Mouse (Mus musculus): ENCODE measurements around the gene 9130213A22Rik. TPM values are rescaled to one million over a fixed set of nuclear protein-coding genes. Genes with fewer than 3 reads are reported as not detected.

The 9130213A22Rik gene
- polyA plus RNA-seq, 1 experiment from 2014 or later: 0.25 TPM

- no peak for ATAC-seq (replicated peaks; ENCODE audit: low FRiP score, low read depth)
- Histone ChIP-seq H3K4me3 (replicated peaks; ENCODE audit: low read depth, low read length) (no peak overlapping the region), H3K4me2 (ENCODE audit: low read length) (no peak overlapping the region), H3K27me3 (ENCODE audit: insufficient read depth, low read length) (no peaks in the 10 kb centered on the region), H3K9ac (ENCODE audit: low read depth, low read length) (no peak overlapping the region), H3K27ac (no peak overlapping the region), H3K9me3 (replicated peaks; ENCODE audit: low read length) (no peaks in the 10 kb centered on the region), H3K4me1 (replicated peaks; ENCODE audit: insufficient read depth, low read length) (no peaks in the 10 kb centered on the region), H3K36me3 (ENCODE audit: insufficient read depth, low read length) (no peaks in the 10 kb centered on the region)
- 91% methylated on average over 8 of the region's 8 CpGs for WGBS
- DNase-seq (ENCODE audit: low spot score): no peak
- no peak for TF ChIP-seq CTCF (IDR thresholded peaks at IDR 0.05; ENCODE audit: low read depth)
These were observed 41.5 kb downstream of the 9130213A22Rik start for GRCm38 (mm10) chr11:69080855-69081222.

- DNase-seq (ENCODE audit: low spot score) (peak; percentile 13), ATAC-seq (replicated peaks; ENCODE audit: low FRiP score, low read depth) (peak; percentile 36; the same call in 1 of the 2 replicates)
These were observed 42.1 kb downstream of the 9130213A22Rik start for GRCm38 (mm10) chr11:69080102-69080854.

GRCm38 (mm10) chr11:69078805-69079438 lies 43.5 kb downstream of the 9130213A22Rik start:
- peak overlapping the region; percentile 55; the same call in 1 of the 2 replicates for H3K27ac ChIP-seq
- TF ChIP-seq CTCF (IDR thresholded peaks at IDR 0.05; ENCODE audit: low read depth): no peak

More at GRCm38 (mm10) chr11:69080102-69080854, 42.1 kb downstream of the 9130213A22Rik start:
- WGBS: 68% methylated on average over 15 of the region's 15 CpGs
- H3K9ac ChIP-seq (ENCODE audit: low read depth, low read length): no peak overlapping the region
- no peak overlapping the region for H3K27ac ChIP-seq
- H3K4me2 ChIP-seq (ENCODE audit: low read length): no peak overlapping the region
- no peak for TF ChIP-seq CTCF (IDR thresholded peaks at IDR 0.05; ENCODE audit: low read depth)
- no peaks in the 10 kb centered on the region for H3K36me3 ChIP-seq (ENCODE audit: insufficient read depth, low read length)
- no peaks in the 10 kb centered on the region for H3K9me3 ChIP-seq (replicated peaks; ENCODE audit: low read length)
- H3K4me3 ChIP-seq (replicated peaks; ENCODE audit: low read depth, low read length): no peak overlapping the region
- H3K27me3 ChIP-seq (ENCODE audit: insufficient read depth, low read length): no peaks in the 10 kb centered on the region
- no peaks in the 10 kb centered on the region for H3K4me1 ChIP-seq (replicated peaks; ENCODE audit: insufficient read depth, low read length)

GRCm38 (mm10) chr11:69078041-69078440 lies 44.3 kb downstream of the 9130213A22Rik start:
- WGBS: 53% methylated on average over 6 of the region's 6 CpGs
- DNase-seq (ENCODE audit: low spot score) (no peak), ATAC-seq (replicated peaks; ENCODE audit: low FRiP score, low read depth) (no peak)
- H3K36me3 ChIP-seq (ENCODE audit: insufficient read depth, low read length): no peaks in the 10 kb centered on the region
- H3K4me3 ChIP-seq (replicated peaks; ENCODE audit: low read depth, low read length): no peak overlapping the region
- H3K27me3 ChIP-seq (ENCODE audit: insufficient read depth, low read length): no peaks in the 10 kb centered on the region
- no peak for TF ChIP-seq CTCF (IDR thresholded peaks at IDR 0.05; ENCODE audit: low read depth)
- no peak overlapping the region for H3K9ac ChIP-seq (ENCODE audit: low read depth, low read length)
- H3K4me1 ChIP-seq (replicated peaks; ENCODE audit: insufficient read depth, low read length): no peaks in the 10 kb centered on the region
- H3K4me2 ChIP-seq (ENCODE audit: low read length): no peak overlapping the region
- H3K27ac ChIP-seq: no peak overlapping the region
- H3K9me3 ChIP-seq (replicated peaks; ENCODE audit: low read length): no peaks in the 10 kb centered on the region

More at GRCm38 (mm10) chr11:69078805-69079438, 43.5 kb downstream of the 9130213A22Rik start:
- DNase-seq (ENCODE audit: low spot score) (peak; percentile 54), ATAC-seq (replicated peaks; ENCODE audit: low FRiP score, low read depth) (0 out of 2 replicates have a peak, but pooled peaks have one; percentile 31)
- no peak overlapping the region for H3K4me3 ChIP-seq (replicated peaks; ENCODE audit: low read depth, low read length)
- H3K4me1 ChIP-seq (replicated peaks; ENCODE audit: insufficient read depth, low read length): no peaks in the 10 kb centered on the region
- no peak overlapping the region for H3K9ac ChIP-seq (ENCODE audit: low read depth, low read length)
- H3K27me3 ChIP-seq (ENCODE audit: insufficient read depth, low read length): no peaks in the 10 kb centered on the region
- H3K9me3 ChIP-seq (replicated peaks; ENCODE audit: low read length): no peaks in the 10 kb centered on the region
- WGBS: 32% methylated on average over 5 of the region's 5 CpGs
- no peak overlapping the region for H3K4me2 ChIP-seq (ENCODE audit: low read length)
- H3K36me3 ChIP-seq (ENCODE audit: insufficient read depth, low read length): no peaks in the 10 kb centered on the region

- WGBS: 73% methylated on average over 9 of the region's 9 CpGs
These were observed 45.1 kb downstream of the 9130213A22Rik start for GRCm38 (mm10) chr11:69077316-69077715.

GRCm38 (mm10) chr11:69076572-69076971 lies 45.8 kb downstream of the 9130213A22Rik start:
- Histone ChIP-seq H3K4me1 (replicated peaks; ENCODE audit: insufficient read depth, low read length) (no peaks in the 10 kb centered on the region), H3K4me3 (replicated peaks; ENCODE audit: low read depth, low read length) (no peak overlapping the region), H3K9ac (ENCODE audit: low read depth, low read length) (no peak overlapping the region), H3K4me2 (ENCODE audit: low read length) (no peak overlapping the region), H3K36me3 (ENCODE audit: insufficient read depth, low read length) (no peaks in the 10 kb centered on the region), H3K27ac (no peak overlapping the region), H3K9me3 (replicated peaks; ENCODE audit: low read length) (no peaks in the 10 kb centered on the region), H3K27me3 (ENCODE audit: insufficient read depth, low read length) (no peaks in the 10 kb centered on the region)
- no peak for TF ChIP-seq CTCF (IDR thresholded peaks at IDR 0.05; ENCODE audit: low read depth)
- ATAC-seq (replicated peaks; ENCODE audit: low FRiP score, low read depth): no peak
- DNase-seq (ENCODE audit: low spot score): no peak
- WGBS: 69% methylated on average over 5 of the region's 5 CpGs

More at GRCm38 (mm10) chr11:69077316-69077715, 45.1 kb downstream of the 9130213A22Rik start:
- no peak overlapping the region for H3K9ac ChIP-seq (ENCODE audit: low read depth, low read length)
- H3K27me3 ChIP-seq (ENCODE audit: insufficient read depth, low read length): no peaks in the 10 kb centered on the region
- H3K36me3 ChIP-seq (ENCODE audit: insufficient read depth, low read length): no peaks in the 10 kb centered on the region
- H3K9me3 ChIP-seq (replicated peaks; ENCODE audit: low read length): no peaks in the 10 kb centered on the region
- no peak for ATAC-seq (replicated peaks; ENCODE audit: low FRiP score, low read depth)
- no peak for DNase-seq (ENCODE audit: low spot score)
- no peak overlapping the region for H3K27ac ChIP-seq
- H3K4me1 ChIP-seq (replicated peaks; ENCODE audit: insufficient read depth, low read length): no peaks in the 10 kb centered on the region
- no peak for TF ChIP-seq CTCF (IDR thresholded peaks at IDR 0.05; ENCODE audit: low read depth)
- H3K4me3 ChIP-seq (replicated peaks; ENCODE audit: low read depth, low read length): no peak overlapping the region
- H3K4me2 ChIP-seq (ENCODE audit: low read length): no peak overlapping the region
